Mouse (Mus musculus) intestine, embryonic 15.5 days (tissue): ENCODE measurements around the gene Smyd3. TPM values are rescaled to one million over a fixed set of nuclear protein-coding genes. Genes with fewer than 3 reads are reported as not detected.
A peak's percentile ranks its signal among the peaks of the same experiment; 100 is the strongest.

ENCODE experiments used
- ATAC-seq: fragments of 200-750 bp; cut with Nextera tagmentation; 2 replicates; pipeline ENCODE4 v1.8.0; 2017; ENCODE audit warnings: moderate TSS enrichment, moderate library complexity
- H3K27ac ChIP-seq: fragments of 300-500 bp; sonication (generic); 2 replicates; pipeline ENCODE4 v1.5.1; 2015; ENCODE audit warnings: mild to moderate bottlenecking, inconsistent platforms
- H3K27me3 ChIP-seq: fragments of 300-500 bp; sonication (generic); replicated peaks from 2 replicates; pipeline ENCODE4 v1.6.1; 2015; ENCODE audit warnings: inconsistent platforms
- H3K36me3 ChIP-seq: fragments of 300-500 bp; sonication (generic); 2 replicates; pipeline ENCODE4 v1.6.1; 2015; ENCODE audit warnings: inconsistent platforms
- H3K4me1 ChIP-seq: fragments of 300-500 bp; sonication (generic); replicated peaks from 2 replicates; pipeline ENCODE4 v1.6.1; 2015; ENCODE audit warnings: inconsistent platforms
- H3K4me2 ChIP-seq: fragments of 300-500 bp; sonication (generic); replicated peaks from 2 replicates; pipeline ENCODE4 v1.6.1; 2015; ENCODE audit warnings: mild to moderate bottlenecking, inconsistent platforms
- H3K4me3 ChIP-seq: fragments of 300-500 bp; sonication (generic); replicated peaks from 2 replicates; pipeline ENCODE4 v1.5.1; 2015; ENCODE audit warnings: inconsistent platforms
- H3K9ac ChIP-seq: fragments of 300-500 bp; sonication (generic); 2 replicates; pipeline ENCODE4 v1.6.1; 2015; ENCODE audit warnings: inconsistent platforms
- H3K9me3 ChIP-seq: fragments of 300-500 bp; sonication (generic); 2 replicates; pipeline ENCODE4 v1.6.1; 2016; ENCODE audit warnings: inconsistent platforms
- whole genome bisulfite sequencing: fragments of 180-500 bp; shearing (Covaris S2); methylation state at CpG from one replicate; pipeline ENCODE4 v1.1.7; 2015; 5-methylcytosine and 5-hydroxymethylcytosine counted together
- polyA plus RNA-seq: library from polyadenylated mRNA; unstranded; fragments of >200 nt; fragmentation: Nextera tagmentation; extraction: Ambion mirVana; gene quantifications from 2 replicates; pipeline ENCODE4 v1.2.1, GENCODE M21; 2015

The Smyd3 gene
- polyA plus RNA-seq, 1 experiment from 2014 or later, result 18.1 TPM

GRCm38 (mm10) chr1:179345318-179345925 is 172.4 kb downstream of the Smyd3 start:
- Histone ChIP-seq H3K27ac (no peak overlapping the region), H3K4me2 (no peak overlapping the region), H3K36me3 (no peaks in the 10 kb centered on the region), H3K4me1 (no peaks in the 10 kb centered on the region), H3K27me3 (no peaks in the 10 kb centered on the region), H3K4me3 (no peak overlapping the region), H3K9me3 (no peaks in the 10 kb centered on the region), H3K9ac (no peak overlapping the region)
- WGBS, result 53% methylated on average over 2 of the region's 2 CpGs
- no peak for ATAC-seq

GRCm38 (mm10) chr1:179343426-179343825 is 174.4 kb downstream of the Smyd3 start:
- no peak overlapping the region for H3K4me3 ChIP-seq
- no peaks in the 10 kb centered on the region for H3K9me3 ChIP-seq
- H3K27ac ChIP-seq, result no peak overlapping the region
- no peak overlapping the region for H3K4me2 ChIP-seq
- no peaks in the 10 kb centered on the region for H3K36me3 ChIP-seq
- WGBS, result 93% methylated on average over 17 of the region's 17 CpGs
- H3K4me1 ChIP-seq, result no peaks in the 10 kb centered on the region
- no peaks in the 10 kb centered on the region for H3K27me3 ChIP-seq
- H3K9ac ChIP-seq, result no peak overlapping the region
- ATAC-seq, result no peak

GRCm38 (mm10) chr1:179341589-179341988 is 176.3 kb downstream of the Smyd3 start:
- Histone ChIP-seq H3K36me3 (no peaks in the 10 kb centered on the region), H3K9ac (no peak overlapping the region), H3K4me1 (no peaks in the 10 kb centered on the region), H3K27ac (no peak overlapping the region), H3K4me2 (no peak overlapping the region), H3K9me3 (no peaks in the 10 kb centered on the region), H3K4me3 (no peak overlapping the region), H3K27me3 (no peaks in the 10 kb centered on the region)
- ATAC-seq, result no peak
- WGBS, result 79% methylated on average over 1 of the region's 1 CpGs

- no peak overlapping the region for H3K4me3 ChIP-seq
- no peaks in the 10 kb centered on the region for H3K27me3 ChIP-seq
- H3K36me3 ChIP-seq, result no peaks in the 10 kb centered on the region
- 87% methylated on average over 3 of the region's 3 CpGs for WGBS
- no peak overlapping the region for H3K9ac ChIP-seq
- no peak overlapping the region for H3K27ac ChIP-seq
- H3K4me1 ChIP-seq, result no peaks in the 10 kb centered on the region
- no peak overlapping the region for H3K4me2 ChIP-seq
- no peak for ATAC-seq
- H3K9me3 ChIP-seq, result no peaks in the 10 kb centered on the region
Measured at GRCm38 (mm10) chr1:179339066-179339465, 178.8 kb downstream of the Smyd3 start.

GRCm38 (mm10) chr1:179337529-179337928 is 180.3 kb downstream of the Smyd3 start:
- Histone ChIP-seq H3K27me3 (no peaks in the 10 kb centered on the region), H3K4me2 (no peak overlapping the region), H3K9ac (no peak overlapping the region), H3K27ac (no peak overlapping the region), H3K36me3 (no peaks in the 10 kb centered on the region), H3K4me1 (no peaks in the 10 kb centered on the region), H3K9me3 (no peaks in the 10 kb centered on the region), H3K4me3 (no peak overlapping the region)
- WGBS, result 83% methylated on average over 5 of the region's 5 CpGs
- no peak for ATAC-seq

- no peak for ATAC-seq
Measured at GRCm38 (mm10) chr1:179326965-179327308, 190.9 kb downstream of the Smyd3 start.

GRCm38 (mm10) chr1:179326262-179326964 is 191.4 kb downstream of the Smyd3 start:
- 89% methylated on average over 9 of the region's 9 CpGs for WGBS
- Histone ChIP-seq H3K9me3 (no peaks in the 10 kb centered on the region), H3K27ac (no peak overlapping the region), H3K4me2 (no peak overlapping the region), H3K9ac (no peak overlapping the region), H3K4me3 (no peak overlapping the region), H3K27me3 (no peaks in the 10 kb centered on the region), H3K36me3 (no peaks in the 10 kb centered on the region), H3K4me1 (no peaks in the 10 kb centered on the region)
- ATAC-seq, result no peak

More at GRCm38 (mm10) chr1:179326965-179327308, 190.9 kb downstream of the Smyd3 start:
- Histone ChIP-seq H3K4me1 (no peaks in the 10 kb centered on the region), H3K4me2 (no peak overlapping the region), H3K9me3 (no peaks in the 10 kb centered on the region), H3K36me3 (no peaks in the 10 kb centered on the region), H3K27me3 (no peaks in the 10 kb centered on the region), H3K9ac (no peak overlapping the region), H3K27ac (no peak overlapping the region), H3K4me3 (no peak overlapping the region)
- WGBS, result 91% methylated on average over 3 of the region's 3 CpGs

- Histone ChIP-seq H3K27me3 (no peaks in the 10 kb centered on the region), H3K4me2 (no peak overlapping the region), H3K4me3 (no peak overlapping the region), H3K4me1 (no peaks in the 10 kb centered on the region), H3K9ac (no peak overlapping the region), H3K27ac (no peak overlapping the region), H3K36me3 (no peaks in the 10 kb centered on the region), H3K9me3 (no peaks in the 10 kb centered on the region)
- no peak for ATAC-seq
- WGBS, result 75% methylated on average over 6 of the region's 6 CpGs
Measured at GRCm38 (mm10) chr1:179324271-179324670, 193.6 kb downstream of the Smyd3 start.

GRCm38 (mm10) chr1:179313618-179314017 is 204.2 kb downstream of the Smyd3 start:
- Histone ChIP-seq H3K4me1 (no peaks in the 10 kb centered on the region), H3K27ac (no peak overlapping the region), H3K36me3 (no peaks in the 10 kb centered on the region), H3K9me3 (no peaks in the 10 kb centered on the region), H3K27me3 (no peaks in the 10 kb centered on the region), H3K9ac (no peak overlapping the region), H3K4me2 (no peak overlapping the region), H3K4me3 (no peak overlapping the region)
- 70% methylated on average over 5 of the region's 5 CpGs for WGBS
- no peak for ATAC-seq

- H3K4me1 ChIP-seq, result no peaks in the 10 kb centered on the region
- no peak overlapping the region for H3K27ac ChIP-seq
- H3K9me3 ChIP-seq, result no peaks in the 10 kb centered on the region
- 36% methylated on average over 5 of the region's 5 CpGs for WGBS
- H3K4me2 ChIP-seq, result no peak overlapping the region
- no peak overlapping the region for H3K4me3 ChIP-seq
- H3K9ac ChIP-seq, result no peak overlapping the region
- H3K36me3 ChIP-seq, result no peaks in the 10 kb centered on the region
- no peaks in the 10 kb centered on the region for H3K27me3 ChIP-seq
- ATAC-seq, result 0 out of 2 replicates have a peak, but pooled peaks have one; percentile 43
Measured at GRCm38 (mm10) chr1:179309487-179309886, 208.4 kb downstream of the Smyd3 start.

- Histone ChIP-seq H3K27me3 (no peaks in the 10 kb centered on the region), H3K4me1 (no peaks in the 10 kb centered on the region), H3K4me3 (no peak overlapping the region), H3K36me3 (no peaks in the 10 kb centered on the region), H3K9ac (no peak overlapping the region), H3K9me3 (no peaks in the 10 kb centered on the region), H3K4me2 (no peak overlapping the region), H3K27ac (no peak overlapping the region)
- ATAC-seq, result no peak
- WGBS, result 88% methylated on average over 13 of the region's 13 CpGs
Measured at GRCm38 (mm10) chr1:179302446-179303230, 215.2 kb downstream of the Smyd3 start.

GRCm38 (mm10) chr1:179295626-179296025 is 222.2 kb downstream of the Smyd3 start:
- no peaks in the 10 kb centered on the region for H3K27me3 ChIP-seq
- no peak for ATAC-seq
- 56% methylated on average over 6 of the region's 6 CpGs for WGBS
- H3K36me3 ChIP-seq, result no peaks in the 10 kb centered on the region
- no peak overlapping the region for H3K9ac ChIP-seq
- H3K4me1 ChIP-seq, result no peaks in the 10 kb centered on the region
- H3K4me3 ChIP-seq, result no peak overlapping the region
- H3K4me2 ChIP-seq, result no peak overlapping the region
- no peak overlapping the region for H3K27ac ChIP-seq
- H3K9me3 ChIP-seq, result no peaks in the 10 kb centered on the region
